Mouse (Mus musculus) liver, adult 2 months (tissue): ENCODE data around the gene Stxbp3.

Experiments used
- CTCF ChIP-seq: fragments of 200-500 bp; IDR thresholded peaks from 2 replicates; pipeline ENCODE4 v1.5.1; 2011; ENCODE audit warnings: low read depth, low read length, control low read depth
- POLR2A ChIP-seq: fragments of 200-500 bp; IDR thresholded peaks from 2 replicates; pipeline ENCODE4 v1.6.1; 2011; ENCODE audit warnings: low read length, control low read depth; ENCODE audit not compliant: insufficient read depth; ENCODE audit errors: extremely low read depth

- TF ChIP-seq POLR2A = no peak
- TF ChIP-seq CTCF = no peak
Measured at GRCm38 (mm10) chr3:108763691-108764090, 76.6 kb downstream of the Stxbp3 start.
